Mouse (Mus musculus): ENCODE measurements around the gene Abcb1b. TPM values are rescaled to one million over a fixed set of nuclear protein-coding genes. Genes with fewer than 3 reads are reported as not detected.
"Not testable (repeated sequence)": the region's sequence is repeated elsewhere in the genome, so short reads cannot be mapped to it uniquely, and the experiment has no call there.

Gene Abcb1b
- total RNA-seq, 2 experiments from 2014 or later: 2.6 to 2.7 TPM

DNA sequence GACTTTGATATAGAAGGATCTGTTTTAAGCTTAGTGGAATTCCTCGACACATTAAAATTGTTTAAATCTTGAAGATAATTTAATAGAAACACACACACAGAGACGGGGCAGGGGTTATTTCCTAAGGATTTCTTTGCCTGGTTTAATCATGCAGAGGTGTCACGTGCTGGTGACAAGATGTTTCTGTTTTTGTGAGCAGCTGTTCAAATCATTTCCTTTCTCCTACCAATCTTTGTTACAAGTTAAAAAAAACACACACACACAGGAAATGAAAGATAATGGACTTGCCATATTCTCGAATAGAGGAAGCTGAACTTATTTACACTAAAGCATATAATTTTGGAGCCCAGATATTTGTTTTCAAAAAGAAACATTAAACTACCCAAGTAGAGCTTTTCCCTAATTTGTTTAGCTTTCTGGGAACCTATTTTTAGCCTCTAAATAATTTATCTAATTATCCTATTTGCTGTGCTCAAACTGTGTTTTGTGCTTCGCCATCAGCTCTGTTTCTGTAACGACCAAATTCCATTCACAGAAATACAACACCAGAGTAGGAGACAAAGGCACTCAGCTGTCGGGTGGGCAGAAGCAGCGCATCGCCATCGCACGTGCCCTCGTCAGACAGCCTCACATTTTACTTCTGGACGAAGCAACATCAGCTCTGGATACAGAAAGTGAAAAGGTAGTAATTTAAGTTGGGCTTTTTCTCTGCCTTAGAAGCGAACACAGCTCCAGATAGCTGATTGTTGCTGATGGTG lies 65.8 kb downstream of the Abcb1b start:
- no peak for DNase-seq

DNA sequence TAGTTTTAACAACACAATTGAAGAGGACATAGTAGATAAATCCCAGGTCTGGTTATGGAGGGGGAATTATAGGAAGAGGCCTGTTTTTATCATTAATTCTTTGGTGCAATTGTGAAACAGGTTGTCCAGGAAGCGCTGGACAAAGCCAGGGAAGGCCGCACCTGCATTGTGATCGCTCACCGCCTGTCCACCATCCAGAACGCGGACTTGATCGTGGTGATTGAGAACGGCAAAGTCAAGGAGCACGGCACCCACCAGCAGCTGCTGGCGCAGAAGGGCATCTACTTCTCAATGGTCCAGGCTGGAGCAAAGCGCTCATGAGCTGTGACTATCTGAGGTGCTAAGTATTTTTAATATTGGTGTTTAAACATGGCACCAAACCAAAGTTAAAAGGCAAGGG lies 67.7 kb downstream of the Abcb1b start:
- DNase-seq: not testable (repeated sequence)

DNA sequence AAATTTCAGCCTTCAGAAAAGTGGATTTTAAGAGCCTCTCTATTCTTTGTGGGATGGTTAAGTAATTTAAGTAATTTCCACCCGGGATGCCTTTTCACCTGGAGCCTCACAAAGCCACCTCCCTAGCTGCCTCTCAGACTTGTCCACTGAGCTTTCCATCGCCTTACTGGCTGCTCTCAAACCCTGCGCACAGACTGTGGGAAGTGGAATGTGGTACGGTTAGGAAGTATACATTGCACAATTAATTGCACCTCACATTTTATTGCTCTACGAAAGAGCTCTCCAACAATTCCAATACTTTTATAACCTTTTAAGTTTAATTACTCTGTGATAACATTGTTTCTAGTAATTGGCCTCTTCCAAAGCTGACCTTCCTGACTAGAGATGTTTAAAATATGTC lies 68.4 kb downstream of the Abcb1b start:
- no peak for DNase-seq

DNA sequence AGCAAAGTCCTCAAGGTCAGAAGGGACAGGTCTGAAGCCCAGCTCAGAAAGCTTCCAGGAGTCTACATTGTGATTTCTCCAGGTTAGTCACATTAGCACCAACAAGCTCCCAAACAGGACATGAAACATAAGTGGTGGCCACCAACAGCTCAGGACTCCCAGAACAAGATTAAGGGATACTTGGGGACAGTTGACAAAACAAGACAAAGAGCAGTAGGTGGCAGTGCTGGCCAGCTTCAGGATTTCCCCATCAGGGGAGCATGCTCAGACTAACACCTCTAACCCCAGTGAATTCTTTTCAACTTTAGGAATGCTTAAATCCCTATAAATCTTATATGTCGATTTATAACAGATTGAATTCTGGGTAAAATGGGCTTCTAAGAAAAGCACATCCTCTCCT lies 70.1 kb downstream of the Abcb1b start:
- no peak for DNase-seq

DNA sequence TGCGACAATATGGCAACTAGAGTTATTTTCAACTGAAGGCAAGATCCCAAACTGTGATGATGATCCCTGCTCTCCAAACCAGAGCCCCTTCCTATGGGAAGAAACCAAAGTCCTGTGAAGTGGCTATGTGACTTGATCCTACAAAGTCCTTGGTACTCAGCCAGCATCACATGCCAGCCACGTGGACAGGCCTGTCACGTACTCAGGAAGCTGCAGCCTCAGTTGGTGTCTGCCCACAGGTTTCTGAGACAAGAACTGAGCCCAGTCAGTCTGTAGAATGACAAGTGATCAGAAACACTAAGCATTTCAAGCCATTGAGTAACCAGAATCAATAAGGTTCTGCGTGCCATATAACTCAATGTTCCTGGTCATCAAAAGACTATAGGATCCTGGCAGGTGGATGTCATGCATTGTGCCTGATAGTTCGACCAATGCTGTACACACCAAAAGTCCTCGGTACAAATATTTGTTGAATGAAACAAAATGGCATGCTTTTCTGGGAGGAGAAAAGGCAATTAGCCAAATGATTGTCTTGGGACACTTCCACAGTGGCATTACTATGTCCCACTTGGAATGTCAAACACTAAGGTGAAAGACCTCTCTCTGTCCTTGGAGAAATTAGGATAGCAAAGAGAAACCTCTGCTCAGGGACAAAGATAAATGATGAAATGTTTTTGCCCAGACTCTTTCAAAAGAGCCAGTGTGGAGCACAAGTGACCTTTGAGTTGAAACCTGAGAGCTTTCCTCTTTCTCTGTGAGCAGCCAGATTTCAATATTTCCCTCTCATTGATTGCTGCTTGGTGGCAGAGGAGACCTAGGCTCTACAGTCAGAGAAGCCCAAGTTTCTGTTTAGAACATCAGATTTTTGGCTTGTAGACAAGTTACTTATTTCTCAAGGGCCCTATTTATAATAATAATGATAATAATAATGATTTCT lies 75.3 kb downstream of the Abcb1b start:
- no peak for DNase-seq

DNA sequence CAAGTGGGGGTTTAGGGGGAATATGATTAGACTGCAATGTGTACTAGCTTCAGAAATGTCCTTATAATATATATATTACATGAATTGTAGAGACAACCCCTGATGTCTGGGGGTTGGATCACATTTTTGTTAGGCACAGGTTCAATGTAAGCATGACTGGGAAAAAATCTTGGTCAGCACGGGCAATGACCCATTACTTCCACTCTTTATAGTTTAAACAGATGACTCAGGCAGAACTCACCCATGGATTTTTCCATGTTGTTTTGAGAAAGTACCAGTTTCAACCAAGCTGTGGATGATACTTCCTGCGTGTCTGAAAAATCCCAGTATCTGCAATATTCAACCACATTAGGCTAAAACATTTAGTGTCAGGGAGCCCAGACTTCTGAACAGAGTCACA lies 79.1 kb downstream of the Abcb1b start:
- no peak for DNase-seq

DNA sequence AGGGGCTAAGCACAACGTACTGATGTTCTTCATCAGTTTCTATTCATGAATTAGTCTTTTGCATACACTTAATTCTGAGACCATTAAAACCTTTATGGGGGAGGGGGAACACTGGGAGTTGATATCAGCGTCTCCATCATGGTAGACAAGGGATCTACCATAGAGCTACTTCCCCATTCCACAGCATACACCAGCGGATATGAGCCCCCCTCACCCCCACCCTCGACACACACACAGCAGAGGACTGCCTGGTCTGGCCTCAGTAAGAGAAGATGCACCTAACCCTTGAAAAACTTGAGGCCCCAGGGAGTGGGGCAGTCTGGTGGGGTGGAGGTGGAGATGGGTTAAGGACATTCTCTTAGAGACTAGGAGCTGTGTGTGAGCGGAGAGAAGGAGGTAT lies 79.9 kb downstream of the Abcb1b start:
- DNase-seq: no peak

DNA sequence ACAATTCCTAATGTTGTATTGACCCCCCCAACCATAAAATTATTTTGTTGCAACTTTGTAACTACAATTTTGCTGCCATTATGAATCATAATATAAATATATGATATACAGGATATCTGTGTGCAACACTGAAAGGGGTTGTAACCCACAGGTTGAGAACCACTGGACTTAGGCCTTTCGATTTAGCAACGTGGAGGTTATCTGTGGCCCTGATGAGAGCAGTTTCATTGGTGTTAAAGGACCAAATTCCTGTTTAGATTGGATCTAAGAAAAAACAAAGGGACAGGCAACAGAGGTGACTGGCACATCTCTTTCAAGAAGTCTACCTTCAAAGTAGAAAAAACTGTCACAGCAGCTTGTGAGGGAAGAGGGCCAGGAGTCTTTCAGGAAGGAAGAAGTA lies 87.9 kb downstream of the Abcb1b start:
- DNase-seq: no peak

DNA sequence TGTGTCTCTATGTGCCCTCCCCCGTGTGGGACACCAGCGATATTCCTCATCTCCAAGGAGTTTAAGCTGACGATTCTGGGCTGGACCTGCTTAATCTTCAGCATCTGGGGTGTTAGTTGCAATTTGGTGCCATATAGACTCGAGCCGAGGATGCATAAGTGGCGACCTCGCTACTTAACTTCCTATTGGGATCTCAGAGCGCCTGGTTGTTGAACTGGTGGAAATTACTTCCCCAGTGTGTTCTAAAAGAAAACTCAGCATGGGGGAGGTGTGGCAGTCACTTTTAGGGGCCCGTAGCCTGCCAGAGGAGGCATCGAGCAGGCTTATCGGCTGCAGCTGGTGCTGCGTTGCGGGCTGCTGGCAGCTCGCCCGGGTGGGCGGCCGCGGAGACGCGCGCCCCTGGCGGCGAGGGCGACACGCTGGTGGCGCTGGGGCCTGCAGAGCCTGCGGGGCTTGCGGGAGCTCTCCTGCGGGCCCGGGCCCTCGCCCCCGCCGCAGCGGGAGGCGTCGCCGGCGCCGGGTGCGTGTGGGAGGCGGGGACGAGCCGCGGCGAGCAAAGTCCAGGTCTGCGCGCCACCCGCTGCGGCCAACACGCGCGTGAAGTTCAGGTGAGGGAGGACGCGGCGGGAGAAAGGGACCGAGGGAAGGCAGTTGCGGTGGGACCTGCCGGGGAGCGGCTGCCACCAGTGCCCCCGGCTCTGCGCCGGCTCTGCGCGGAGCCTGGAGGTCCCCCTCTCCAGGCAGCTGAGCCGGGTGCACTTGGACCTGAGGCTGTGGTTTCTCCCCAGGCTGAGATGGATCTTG lies 95.6 kb downstream of the Abcb1b start, which contains the start of gene Abcb4:
Gene Abcb4 (plus strand): TSS at position 418 of the 804 bp plus-strand sequence.
- peak; percentile 63 for DNase-seq

DNA sequence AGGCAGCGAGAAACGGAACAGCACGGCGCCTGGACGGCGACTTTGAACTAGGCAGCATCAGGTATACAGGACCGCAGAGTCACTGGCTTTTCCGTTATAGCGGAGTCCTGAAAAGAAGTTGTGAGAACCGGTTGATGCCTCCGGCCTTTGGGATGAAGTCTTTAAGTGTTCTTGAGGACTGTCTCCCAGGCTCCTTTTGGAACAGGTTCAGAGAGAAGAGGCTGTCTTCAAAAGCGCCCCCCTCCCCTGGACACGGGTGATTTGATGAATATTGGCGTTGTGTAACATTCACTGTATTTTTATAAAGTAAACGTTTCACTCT lies 96.1 kb downstream of the Abcb1b start:
- no peak for DNase-seq

DNA sequence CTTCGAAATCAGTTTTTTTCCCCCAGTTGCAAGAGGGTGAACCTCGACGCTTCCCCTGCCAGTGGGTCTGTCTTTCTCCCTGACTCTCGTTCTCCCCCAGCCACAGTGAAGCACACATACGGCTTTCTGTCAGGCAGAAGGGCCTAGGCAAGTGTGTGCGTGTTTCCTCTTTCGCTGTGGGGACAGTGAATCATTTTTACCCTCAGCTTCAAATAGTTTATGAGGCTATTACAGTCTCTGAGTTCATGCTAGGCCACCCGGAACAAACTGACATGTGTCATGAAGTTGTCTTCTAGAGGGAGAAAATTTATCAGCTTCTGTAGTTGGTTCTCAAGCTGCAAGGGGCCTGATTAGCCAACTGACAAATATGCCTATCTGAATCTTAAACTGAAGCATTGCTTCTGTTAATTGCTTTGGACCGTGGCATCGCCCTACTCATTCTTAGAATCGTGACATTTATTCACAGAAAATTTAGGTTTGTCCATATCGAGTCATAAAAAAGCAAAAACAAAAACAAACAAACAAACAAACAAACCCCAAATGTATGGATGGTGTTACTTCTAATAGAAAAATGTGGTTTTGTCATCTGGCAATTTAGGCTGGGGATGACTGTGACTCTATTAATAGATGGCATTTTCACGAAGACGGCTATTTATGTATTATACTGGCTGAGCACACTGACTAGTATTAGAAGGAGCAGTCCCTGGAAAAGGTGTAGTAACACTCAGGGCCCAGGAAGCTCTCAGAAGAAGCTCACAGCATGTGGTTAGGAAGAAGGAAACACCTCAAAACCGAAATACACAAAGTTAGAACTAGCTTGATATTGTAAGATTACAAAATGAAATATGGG lies 96.9 kb downstream of the Abcb1b start:
- DNase-seq: no peak

DNA sequence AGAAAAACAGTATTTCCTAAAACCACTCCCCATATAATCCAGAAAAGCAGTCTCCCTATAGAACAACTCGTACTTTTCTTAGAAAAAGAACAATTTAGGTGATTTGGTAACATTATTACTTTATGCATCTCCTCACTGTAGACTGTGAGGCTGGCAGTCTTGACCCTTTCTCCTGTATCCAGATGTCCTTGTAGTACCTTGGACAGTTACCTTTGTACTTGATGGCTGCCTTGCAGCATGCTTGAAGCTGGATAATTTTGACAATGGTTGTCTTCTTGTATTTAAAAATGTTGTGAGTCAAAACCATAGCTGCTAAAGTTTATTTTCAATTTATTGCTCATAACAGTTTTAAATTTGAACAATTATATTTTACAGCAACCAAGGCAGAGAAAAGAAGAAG lies 98.3 kb downstream of the Abcb1b start:
- no peak for DNase-seq

DNA sequence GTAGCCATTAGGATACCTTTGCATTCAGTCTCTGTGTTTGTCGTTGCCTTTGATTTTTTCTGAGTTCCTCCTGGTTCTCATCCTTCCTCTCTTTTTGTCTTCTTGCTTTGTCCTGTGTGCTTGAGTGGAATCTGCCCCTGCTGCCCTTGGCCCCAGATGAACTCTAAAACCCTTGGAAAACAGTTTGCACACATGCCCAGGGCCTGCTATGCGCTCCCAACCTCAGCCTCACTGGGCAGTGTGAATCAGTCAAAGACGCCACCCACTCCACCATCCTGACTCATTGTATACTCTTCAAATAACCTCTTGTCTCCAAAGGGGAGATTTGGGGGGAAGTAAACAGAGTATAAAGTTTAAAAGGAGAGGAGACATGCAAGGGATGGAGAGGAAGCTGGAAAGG lies 100.3 kb downstream of the Abcb1b start:
- no peak for DNase-seq

DNA sequence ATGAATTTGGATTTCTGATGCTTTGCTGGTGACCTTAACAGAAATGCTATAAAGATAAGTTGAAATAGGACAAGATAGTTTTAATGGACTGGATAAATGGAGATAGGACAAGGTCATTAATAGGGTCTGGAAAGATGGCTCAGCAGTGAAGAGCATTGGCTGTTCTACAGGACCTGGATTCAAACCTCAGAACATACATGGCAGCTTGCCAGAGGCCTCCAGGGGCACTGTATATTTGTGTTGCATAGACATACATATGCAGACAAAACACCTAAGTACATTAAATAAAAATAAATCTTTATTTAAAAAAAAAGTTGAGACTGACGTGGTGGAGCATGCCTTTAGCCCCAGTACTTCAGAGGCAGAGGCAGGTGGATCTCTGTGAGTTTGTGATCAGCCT lies 103.1 kb downstream of the Abcb1b start:
- no peak for DNase-seq

DNA sequence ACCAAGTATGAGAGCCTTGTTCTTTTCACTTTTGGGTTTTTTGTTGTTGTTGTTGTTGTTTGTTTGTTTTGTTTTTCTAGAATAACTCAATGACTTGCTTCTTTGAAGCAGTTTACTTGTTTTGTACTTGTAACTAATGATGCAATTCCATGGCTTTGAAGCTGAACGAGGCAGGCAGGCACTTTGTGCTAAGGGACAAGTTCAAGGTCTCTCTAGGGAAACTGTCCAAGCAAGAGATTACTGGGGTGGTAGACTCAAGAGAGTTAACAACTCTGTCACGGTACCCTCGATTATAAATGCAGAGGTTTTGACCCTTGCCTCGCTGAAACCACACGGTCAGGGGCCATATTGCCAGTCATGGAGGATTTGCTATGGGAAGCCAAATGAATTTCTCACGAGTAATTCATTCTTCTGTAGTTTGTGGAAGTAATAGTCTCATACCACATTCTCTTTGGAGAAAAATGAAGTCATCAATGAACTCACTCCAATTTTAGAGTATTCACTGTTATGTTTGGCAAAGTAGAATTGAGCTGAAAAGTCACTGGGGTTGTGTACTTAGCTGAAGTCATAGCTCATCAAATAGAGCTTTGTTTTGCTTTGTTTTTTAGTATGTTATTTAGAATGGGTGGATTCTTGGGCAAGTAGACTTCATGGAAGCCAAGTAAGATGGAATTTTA lies 104.3 kb downstream of the Abcb1b start:
- DNase-seq: no peak

DNA sequence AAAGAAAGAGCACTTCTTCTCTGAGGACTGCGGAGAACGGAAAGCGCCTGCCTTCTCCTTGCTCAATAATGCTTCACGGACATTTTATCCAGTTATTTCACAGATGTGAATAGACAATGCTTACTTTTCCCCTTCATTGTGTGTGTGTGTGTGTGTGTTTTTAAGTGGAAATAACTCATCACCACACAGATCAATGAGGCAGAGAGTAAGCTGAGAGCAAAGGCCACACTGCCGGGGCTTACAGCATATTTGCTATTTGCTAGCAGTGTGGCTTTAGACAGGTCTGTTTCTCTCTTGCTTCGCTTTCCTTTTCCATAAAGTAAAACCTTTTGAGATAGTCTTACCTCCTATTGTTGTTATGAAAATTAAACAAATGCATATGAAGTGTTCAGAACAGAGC lies 106.6 kb downstream of the Abcb1b start:
- DNase-seq: no peak

DNA sequence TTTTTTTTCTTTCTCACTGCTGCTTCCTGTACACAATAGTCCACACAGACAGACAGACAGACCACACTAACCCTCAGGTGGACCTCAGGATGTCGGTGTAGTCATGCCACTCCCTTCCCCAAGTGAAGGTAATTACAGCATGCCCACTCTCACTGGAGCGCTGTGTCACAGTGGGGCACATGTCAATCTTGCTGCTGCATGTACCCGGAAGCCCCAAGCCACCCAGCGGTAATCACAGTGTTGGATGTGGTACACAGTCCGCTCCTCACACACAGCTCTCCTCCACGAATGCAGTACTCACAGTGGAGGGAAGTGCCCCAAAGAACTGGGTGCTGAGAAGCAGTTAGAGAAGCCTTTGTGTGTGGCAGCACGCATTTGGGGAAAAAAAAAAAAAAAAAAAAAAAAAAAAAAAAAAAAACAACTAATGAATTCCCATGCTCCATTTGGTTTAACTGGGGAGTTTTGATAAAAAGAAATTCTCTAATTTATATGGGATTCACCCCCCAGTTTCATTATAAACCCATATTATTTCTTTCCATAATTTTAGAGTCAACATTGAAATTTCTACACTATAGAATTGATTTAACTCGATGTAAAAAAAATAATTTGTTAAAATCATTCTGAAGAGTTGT lies 113.7 kb downstream of the Abcb1b start:
- DNase-seq: no peak
